Mouse (Mus musculus): ENCODE data around the gene Ggt1.
"Not testable (repeated sequence)": the region's sequence is repeated elsewhere in the genome, so short reads cannot be mapped to it uniquely, and the experiment has no call there.

The Ggt1 gene

GRCm38 (mm10) chr10:75516724-75517072 is 44.7 kb upstream of the Ggt1 start:
- Histone ChIP-seq H3K4me3 (replicated peaks; ENCODE audit: low read length) (peak overlapping the region; percentile 96), H3K36me3 (ENCODE audit: insufficient read depth, low read length) (peaks cover 36% of the 10 kb centered on the region), H3K27me3 (ENCODE audit: insufficient read depth, low read length) (0 out of 2 replicates have a peak, but pooled peaks cover 4% of the 10 kb centered on the region), H3K4me1 (replicated peaks; ENCODE audit: low read depth, low read length) (peaks cover 53% of the 10 kb centered on the region), H3K9me3 (ENCODE audit: low read length) (no peaks in the 10 kb centered on the region)
- TF ChIP-seq NANOG (IDR thresholded peaks at IDR 0.05; ENCODE audit: borderline replicate concordance, low read length) (no peak), POU5F1 (IDR thresholded peaks at IDR 0.05; ENCODE audit: borderline replicate concordance, low read length) (no peak), CTCF (conservative IDR thresholded peaks at IDR 0.05; ENCODE audit: low read length) (no peak)

- Histone ChIP-seq H3K9me3 (ENCODE audit: low read length) (no peaks in the 10 kb centered on the region), H3K27me3 (ENCODE audit: insufficient read depth, low read length) (0 out of 2 replicates have a peak, but pooled peaks cover 4% of the 10 kb centered on the region), H3K4me3 (replicated peaks; ENCODE audit: low read length) (peak within 1 kb of the TSS; percentile 96), H3K36me3 (ENCODE audit: insufficient read depth, low read length) (peaks cover 36% of the 10 kb centered on the region), H3K4me1 (replicated peaks; ENCODE audit: low read depth, low read length) (peaks cover 56% of the 10 kb centered on the region)
- no peak for TF ChIP-seq POU5F1 (IDR thresholded peaks at IDR 0.05; ENCODE audit: borderline replicate concordance, low read length)
- TF ChIP-seq NANOG (IDR thresholded peaks at IDR 0.05; ENCODE audit: borderline replicate concordance, low read length): no peak
- no peak for TF ChIP-seq CTCF (conservative IDR thresholded peaks at IDR 0.05; ENCODE audit: low read length)
Observed at GRCm38 (mm10) chr10:75517073-75517757, 44.2 kb upstream of the Ggt1 start, which contains the start of gene Snrpd3. Gene Snrpd3 (plus strand): TSS chr10:75517551.

- Histone ChIP-seq H3K27me3 (ENCODE audit: insufficient read depth, low read length) (0 out of 2 replicates have a peak, but pooled peaks cover 4% of the 10 kb centered on the region), H3K36me3 (ENCODE audit: insufficient read depth, low read length) (peaks cover 38% of the 10 kb centered on the region), H3K9me3 (ENCODE audit: low read length) (no peaks in the 10 kb centered on the region), H3K4me3 (replicated peaks; ENCODE audit: low read length) (peak within 1 kb of the TSS; percentile 96), H3K4me1 (replicated peaks; ENCODE audit: low read depth, low read length) (peaks cover 51% of the 10 kb centered on the region)
- TF ChIP-seq POU5F1 (IDR thresholded peaks at IDR 0.05; ENCODE audit: borderline replicate concordance, low read length) (no peak), CTCF (conservative IDR thresholded peaks at IDR 0.05; ENCODE audit: low read length) (no peak), NANOG (IDR thresholded peaks at IDR 0.05; ENCODE audit: borderline replicate concordance, low read length) (no peak)
Observed at GRCm38 (mm10) chr10:75517758-75518143, 43.7 kb upstream of the Ggt1 start, which contains the start of gene Gucd1. Gene Gucd1 (minus strand): TSS chr10:75517972.

- Histone ChIP-seq H3K4me1 (replicated peaks; ENCODE audit: low read depth, low read length) (peaks cover 54% of the 10 kb centered on the region), H3K4me3 (replicated peaks; ENCODE audit: low read length) (no peak overlapping the region)
- TF ChIP-seq POU5F1 (IDR thresholded peaks at IDR 0.05; ENCODE audit: borderline replicate concordance, low read length) (no peak), CTCF (conservative IDR thresholded peaks at IDR 0.05; ENCODE audit: low read length) (no peak), NANOG (IDR thresholded peaks at IDR 0.05; ENCODE audit: borderline replicate concordance, low read length) (no peak)
Observed at GRCm38 (mm10) chr10:75520581-75520980, 40.8 kb upstream of the Ggt1 start.

GRCm38 (mm10) chr10:75521643-75522042 is 39.8 kb upstream of the Ggt1 start:
- Histone ChIP-seq H3K36me3 (ENCODE audit: insufficient read depth, low read length) (peaks cover 76% of the 10 kb centered on the region), H3K4me3 (replicated peaks; ENCODE audit: low read length) (no peak overlapping the region), H3K9me3 (ENCODE audit: low read length) (no peaks in the 10 kb centered on the region), H3K4me1 (replicated peaks; ENCODE audit: low read depth, low read length) (peaks cover 52% of the 10 kb centered on the region), H3K27me3 (ENCODE audit: insufficient read depth, low read length) (no peaks in the 10 kb centered on the region)
- TF ChIP-seq POU5F1 (IDR thresholded peaks at IDR 0.05; ENCODE audit: borderline replicate concordance, low read length): no peak
- no peak for TF ChIP-seq CTCF (conservative IDR thresholded peaks at IDR 0.05; ENCODE audit: low read length)
- no peak for TF ChIP-seq NANOG (IDR thresholded peaks at IDR 0.05; ENCODE audit: borderline replicate concordance, low read length)

More at GRCm38 (mm10) chr10:75520581-75520980, 40.8 kb upstream of the Ggt1 start:
- Histone ChIP-seq H3K36me3 (ENCODE audit: insufficient read depth, low read length) (peaks cover 66% of the 10 kb centered on the region), H3K27me3 (ENCODE audit: insufficient read depth, low read length) (0 out of 2 replicates have a peak, but pooled peaks cover 4% of the 10 kb centered on the region), H3K9me3 (ENCODE audit: low read length) (no peaks in the 10 kb centered on the region)

GRCm38 (mm10) chr10:75525450-75525849 is 36.0 kb upstream of the Ggt1 start:
- not testable (repeated sequence) for H3K9me3 ChIP-seq (ENCODE audit: low read length); H3K27me3 ChIP-seq (ENCODE audit: insufficient read depth, low read length); H3K4me3 ChIP-seq (replicated peaks; ENCODE audit: low read length)
- peaks cover 93% of the 10 kb centered on the region for H3K36me3 ChIP-seq (ENCODE audit: insufficient read depth, low read length)
- peaks cover 37% of the 10 kb centered on the region for H3K4me1 ChIP-seq (replicated peaks; ENCODE audit: low read depth, low read length)

- H3K4me1 ChIP-seq (replicated peaks; ENCODE audit: low read depth, low read length): peaks cover 29% of the 10 kb centered on the region
- no peak for TF ChIP-seq NANOG (IDR thresholded peaks at IDR 0.05; ENCODE audit: borderline replicate concordance, low read length)
- no peak for TF ChIP-seq CTCF (conservative IDR thresholded peaks at IDR 0.05; ENCODE audit: low read length)
- TF ChIP-seq POU5F1 (IDR thresholded peaks at IDR 0.05; ENCODE audit: borderline replicate concordance, low read length): no peak
- no peaks in the 10 kb centered on the region for H3K9me3 ChIP-seq (ENCODE audit: low read length)
- no peak overlapping the region for H3K4me3 ChIP-seq (replicated peaks; ENCODE audit: low read length)
- peaks cover 93% of the 10 kb centered on the region for H3K36me3 ChIP-seq (ENCODE audit: insufficient read depth, low read length)
- no peaks in the 10 kb centered on the region for H3K27me3 ChIP-seq (ENCODE audit: insufficient read depth, low read length)
Observed at GRCm38 (mm10) chr10:75530322-75530721, 31.1 kb upstream of the Ggt1 start.

- H3K27me3 ChIP-seq (ENCODE audit: insufficient read depth, low read length): no peaks in the 10 kb centered on the region
- peaks cover 92% of the 10 kb centered on the region for H3K36me3 ChIP-seq (ENCODE audit: insufficient read depth, low read length)
- H3K4me1 ChIP-seq (replicated peaks; ENCODE audit: low read depth, low read length): peaks cover 20% of the 10 kb centered on the region; the same call in 1 of the 2 replicates
- no peak overlapping the region for H3K4me3 ChIP-seq (replicated peaks; ENCODE audit: low read length)
- TF ChIP-seq CTCF (conservative IDR thresholded peaks at IDR 0.05; ENCODE audit: low read length) (no peak), NANOG (IDR thresholded peaks at IDR 0.05; ENCODE audit: borderline replicate concordance, low read length) (no peak), POU5F1 (IDR thresholded peaks at IDR 0.05; ENCODE audit: borderline replicate concordance, low read length) (no peak)
- H3K9me3 ChIP-seq (ENCODE audit: low read length): no peaks in the 10 kb centered on the region
Observed at GRCm38 (mm10) chr10:75531532-75532090, 29.8 kb upstream of the Ggt1 start.
